Mouse (Mus musculus): ENCODE data around the gene Cuedc2. TPM values are rescaled to one million over a fixed set of nuclear protein-coding genes. Genes with fewer than 3 reads are reported as not detected.

The Cuedc2 gene
- total and polyA plus RNA-seq, 2 experiments from 2014 or later: 157 to 314 TPM

GRCm38 (mm10) chr19:46290535-46291105 is 47.9 kb downstream of the Cuedc2 start:
- Histone ChIP-seq H3K4me2 (ENCODE audit: low read depth, low read length, poor library complexity, severe bottlenecking) (no peak overlapping the region), H3K27ac (ENCODE audit: low read depth, low read length) (no peak overlapping the region), H3K9me3 (ENCODE audit: low read length) (no peaks in the 10 kb centered on the region), H3K4me1 (ENCODE audit: insufficient read depth, low read length) (no peaks in the 10 kb centered on the region), H3K27me3 (ENCODE audit: insufficient read depth, low read length) (no peaks in the 10 kb centered on the region), H3K4me3 (ENCODE audit: low read depth, low read length) (no peak overlapping the region), H3K36me3 (ENCODE audit: insufficient read depth, low read length) (peaks cover 12% of the 10 kb centered on the region), H3K9ac (replicated peaks; ENCODE audit: low read length, poor library complexity, severe bottlenecking) (no peak overlapping the region)
- DNase-seq (ENCODE audit: low spot score) (no peak), ATAC-seq (ENCODE audit: low FRiP score) (no peak)
- WGBS: 71% methylated on average over 12 of the region's 12 CpGs
- no peak for TF ChIP-seq CTCF (IDR thresholded peaks at IDR 0.05)

GRCm38 (mm10) chr19:46287566-46287965 is 50.9 kb downstream of the Cuedc2 start:
- WGBS: 89% methylated on average over 3 of the region's 3 CpGs
- Histone ChIP-seq H3K9me3 (ENCODE audit: low read length) (no peaks in the 10 kb centered on the region), H3K4me3 (ENCODE audit: low read depth, low read length) (no peak overlapping the region), H3K4me1 (ENCODE audit: insufficient read depth, low read length) (no peaks in the 10 kb centered on the region), H3K4me2 (ENCODE audit: low read depth, low read length, poor library complexity, severe bottlenecking) (no peak overlapping the region), H3K27me3 (ENCODE audit: insufficient read depth, low read length) (no peaks in the 10 kb centered on the region), H3K36me3 (ENCODE audit: insufficient read depth, low read length) (peaks cover 38% of the 10 kb centered on the region), H3K9ac (replicated peaks; ENCODE audit: low read length, poor library complexity, severe bottlenecking) (no peak overlapping the region), H3K27ac (ENCODE audit: low read depth, low read length) (no peak overlapping the region)
- TF ChIP-seq CTCF (IDR thresholded peaks at IDR 0.05): no peak
- DNase-seq (ENCODE audit: low spot score) (no peak), ATAC-seq (ENCODE audit: low FRiP score) (no peak)

GRCm38 (mm10) chr19:46286926-46287325 is 51.6 kb downstream of the Cuedc2 start:
- Histone ChIP-seq H3K4me2 (ENCODE audit: low read depth, low read length, poor library complexity, severe bottlenecking) (no peak overlapping the region), H3K4me1 (ENCODE audit: insufficient read depth, low read length) (no peaks in the 10 kb centered on the region), H3K9me3 (ENCODE audit: low read length) (no peaks in the 10 kb centered on the region), H3K9ac (replicated peaks; ENCODE audit: low read length, poor library complexity, severe bottlenecking) (no peak overlapping the region), H3K27ac (ENCODE audit: low read depth, low read length) (no peak overlapping the region), H3K27me3 (ENCODE audit: insufficient read depth, low read length) (no peaks in the 10 kb centered on the region), H3K4me3 (ENCODE audit: low read depth, low read length) (no peak overlapping the region), H3K36me3 (ENCODE audit: insufficient read depth, low read length) (peaks cover 44% of the 10 kb centered on the region)
- ATAC-seq (ENCODE audit: low FRiP score) (no peak), DNase-seq (ENCODE audit: low spot score) (no peak)
- TF ChIP-seq CTCF (IDR thresholded peaks at IDR 0.05): no peak
- WGBS: 93% methylated on average over 3 of the region's 3 CpGs

GRCm38 (mm10) chr19:46286047-46286446 is 52.5 kb downstream of the Cuedc2 start:
- no peaks in the 10 kb centered on the region for H3K27me3 ChIP-seq (ENCODE audit: insufficient read depth, low read length)
- peaks cover 53% of the 10 kb centered on the region for H3K36me3 ChIP-seq (ENCODE audit: insufficient read depth, low read length)
- 90% methylated on average over 6 of the region's 6 CpGs for whole genome bisulfite sequencing
- no peak for TF ChIP-seq CTCF (IDR thresholded peaks at IDR 0.05)
- H3K4me3 ChIP-seq (ENCODE audit: low read depth, low read length): no peak overlapping the region
- no peaks in the 10 kb centered on the region for H3K4me1 ChIP-seq (ENCODE audit: insufficient read depth, low read length)
- DNase-seq (ENCODE audit: low spot score) (peak; percentile 19), ATAC-seq (ENCODE audit: low FRiP score) (no peak)
- H3K4me2 ChIP-seq (ENCODE audit: low read depth, low read length, poor library complexity, severe bottlenecking): no peak overlapping the region
- no peak overlapping the region for H3K27ac ChIP-seq (ENCODE audit: low read depth, low read length)
- H3K9ac ChIP-seq (replicated peaks; ENCODE audit: low read length, poor library complexity, severe bottlenecking): no peak overlapping the region
- H3K9me3 ChIP-seq (ENCODE audit: low read length): no peaks in the 10 kb centered on the region

- H3K27me3 ChIP-seq (ENCODE audit: insufficient read depth, low read length): no peaks in the 10 kb centered on the region
- ATAC-seq (ENCODE audit: low FRiP score): no peak
- H3K4me3 ChIP-seq (ENCODE audit: low read depth, low read length): no peak overlapping the region
- no peak overlapping the region for H3K9ac ChIP-seq (replicated peaks; ENCODE audit: low read length, poor library complexity, severe bottlenecking)
- TF ChIP-seq CTCF (IDR thresholded peaks at IDR 0.05): no peak
- WGBS: 90% methylated on average over 7 of the region's 7 CpGs
- no peak overlapping the region for H3K4me2 ChIP-seq (ENCODE audit: low read depth, low read length, poor library complexity, severe bottlenecking)
- H3K4me1 ChIP-seq (ENCODE audit: insufficient read depth, low read length): no peaks in the 10 kb centered on the region
- H3K9me3 ChIP-seq (ENCODE audit: low read length): no peaks in the 10 kb centered on the region
- no peak for DNase-seq (ENCODE audit: low spot score)
- H3K36me3 ChIP-seq (ENCODE audit: insufficient read depth, low read length): peaks cover 53% of the 10 kb centered on the region
- no peak overlapping the region for H3K27ac ChIP-seq (ENCODE audit: low read depth, low read length)
These were observed 52.9 kb downstream of the Cuedc2 start for GRCm38 (mm10) chr19:46285631-46286030.

GRCm38 (mm10) chr19:46284686-46285085 is 53.8 kb downstream of the Cuedc2 start:
- Histone ChIP-seq H3K4me1 (ENCODE audit: insufficient read depth, low read length) (no peaks in the 10 kb centered on the region), H3K27ac (ENCODE audit: low read depth, low read length) (no peak overlapping the region), H3K36me3 (ENCODE audit: insufficient read depth, low read length) (peaks cover 62% of the 10 kb centered on the region), H3K9ac (replicated peaks; ENCODE audit: low read length, poor library complexity, severe bottlenecking) (no peak overlapping the region), H3K4me3 (ENCODE audit: low read depth, low read length) (no peak overlapping the region), H3K9me3 (ENCODE audit: low read length) (no peaks in the 10 kb centered on the region), H3K4me2 (ENCODE audit: low read depth, low read length, poor library complexity, severe bottlenecking) (no peak overlapping the region), H3K27me3 (ENCODE audit: insufficient read depth, low read length) (no peaks in the 10 kb centered on the region)
- DNase-seq (ENCODE audit: low spot score) (no peak), ATAC-seq (ENCODE audit: low FRiP score) (no peak)
- TF ChIP-seq CTCF (IDR thresholded peaks at IDR 0.05): no peak
- 95% methylated on average over 4 of the region's 4 CpGs for WGBS

Measured in midbrain, postnatal 0 days (tissue).